Mouse (Mus musculus) neutrophil, adult 59 days (primary cell): ENCODE measurements around the gene Txn2. TPM values are rescaled to one million over a fixed set of nuclear protein-coding genes. Genes with fewer than 3 reads are reported as not detected.

Experiments
- total RNA-seq, 2 experiments: library from RNA; stranded (reverse); gene quantifications; 1 replicate in 1 of 2; 2 replicates in 1 of 2; pipeline ENCODE4 v1.2.4; 2023

Txn2 gene
- total RNA-seq, result 10 to 100 TPM; 68.0 to 69.7 TPM

GRCm38 (mm10) chr15:77928673-77929331, at the start of gene Txn2:
Gene Txn2, minus strand, starts transcription at chr15:77929006.

GRCm38 (mm10) chr15:77970470-77971292, 41.9 kb upstream of the Txn2 start, which contains the start of gene Eif3d:
Gene Eif3d, minus strand, starts transcription at chr15:77970813.

GRCm38 (mm10) chr15:77956404-77956901, 27.6 kb upstream of the Txn2 start, which contains the start of gene Foxred2:
Gene Foxred2, minus strand, starts transcription at chr15:77956722.

Other genes with a start within 250 kb of the Txn2 start
- not detected for gene Apol7e, start 230.1 kb downstream of the Txn2 start, total RNA-seq
- gene Apol9b, start 200.0 kb downstream of the Txn2 start, total RNA-seq, result not detected
- 1 to 10 TPM; 5.1 to 8.3 TPM for gene Apol8, start 172.0 kb downstream of the Txn2 start, total RNA-seq
- 1,000 to 10,000 TPM; 1,538 to 1,599 TPM for gene Myh9, start 86.8 kb downstream of the Txn2 start, total RNA-seq
- 10 to 100 TPM; 28.0 to 30.9 TPM for gene Foxred2, start 27.7 kb upstream of the Txn2 start, total RNA-seq
- gene Eif3d, start 41.8 kb upstream of the Txn2 start, total RNA-seq, result 10 to 100 TPM; 70.3 to 83.7 TPM
- not detected for gene Cacng2, start 191.0 kb upstream of the Txn2 start, total RNA-seq
- gene Ift27, start 245.1 kb upstream of the Txn2 start, total RNA-seq, result 1 to 10 TPM; 8.4 to 8.9 TPM